Mouse (Mus musculus): ENCODE data around the gene Slc44a1. TPM values are rescaled to one million over a fixed set of nuclear protein-coding genes. Genes with fewer than 3 reads are reported as not detected.

The Slc44a1 gene
- polyA plus RNA-seq, 1 experiment from 2014 or later = 10.8 TPM

DNA sequence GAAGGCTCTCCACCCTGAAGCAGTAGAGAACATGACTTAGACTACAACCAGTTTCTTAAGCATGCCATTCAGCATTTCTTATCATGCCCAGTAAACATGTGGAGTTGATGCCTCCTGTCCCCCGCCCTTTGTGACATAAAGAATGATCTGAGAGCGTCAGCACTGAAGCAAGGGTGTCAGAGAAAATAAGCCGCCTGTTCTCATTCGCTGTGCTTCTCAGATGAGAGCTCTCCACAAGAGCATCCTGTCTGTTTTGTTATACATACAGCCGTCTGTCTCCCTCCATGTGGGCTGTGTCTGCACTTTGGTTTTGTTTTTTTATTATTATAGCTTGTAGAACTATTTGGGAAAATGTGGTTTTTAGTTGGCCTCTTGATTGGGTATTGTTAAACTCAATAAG lies 124.4 kb downstream of the Slc44a1 start:
- no peaks in the 10 kb centered on the region for H3K27me3 ChIP-seq (replicated peaks)
- 79% methylated on average over 5 of the region's 5 CpGs for WGBS
- no peak overlapping the region for H3K4me3 ChIP-seq (replicated peaks)

DNA sequence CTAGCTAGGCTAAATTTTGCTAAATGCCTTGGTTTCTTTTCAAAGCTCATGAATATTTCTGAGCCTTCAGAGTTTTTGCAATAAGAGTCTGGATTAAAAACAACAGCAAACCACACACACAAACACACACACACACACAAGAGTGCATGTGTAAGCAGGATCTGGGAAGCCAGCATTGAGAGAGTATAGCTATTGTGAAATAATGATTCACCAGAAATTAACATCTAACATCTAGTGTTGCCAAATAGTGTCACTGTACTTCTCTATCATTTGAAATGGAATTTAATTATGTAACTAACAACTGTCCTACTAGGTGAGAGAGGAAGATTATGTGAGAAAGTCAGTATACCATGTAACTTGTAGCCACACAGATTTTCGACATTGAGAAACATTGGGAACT lies 126.9 kb downstream of the Slc44a1 start:
- Histone ChIP-seq H3K9me3 (replicated peaks) (no peaks in the 10 kb centered on the region), H3K27me3 (replicated peaks) (no peaks in the 10 kb centered on the region), H3K4me2 (no peak overlapping the region), H3K9ac (replicated peaks) (no peak overlapping the region), H3K36me3 (peaks cover 9% of the 10 kb centered on the region), H3K27ac (replicated peaks) (no peak overlapping the region), H3K4me3 (replicated peaks) (no peak overlapping the region), H3K4me1 (no peaks in the 10 kb centered on the region)
- ATAC-seq (ENCODE audit: low FRiP score) = no peak
- WGBS = 95% methylated on average over 1 of the region's 1 CpGs

More for the DNA sequence above, 124.4 kb downstream of the Slc44a1 start:
- Histone ChIP-seq H3K9ac (replicated peaks) (no peak overlapping the region), H3K4me1 (no peaks in the 10 kb centered on the region), H3K9me3 (replicated peaks) (no peaks in the 10 kb centered on the region), H3K36me3 (peaks cover 15% of the 10 kb centered on the region), H3K27ac (replicated peaks) (no peak overlapping the region), H3K4me2 (no peak overlapping the region)
- no peak for ATAC-seq (ENCODE audit: low FRiP score)

DNA sequence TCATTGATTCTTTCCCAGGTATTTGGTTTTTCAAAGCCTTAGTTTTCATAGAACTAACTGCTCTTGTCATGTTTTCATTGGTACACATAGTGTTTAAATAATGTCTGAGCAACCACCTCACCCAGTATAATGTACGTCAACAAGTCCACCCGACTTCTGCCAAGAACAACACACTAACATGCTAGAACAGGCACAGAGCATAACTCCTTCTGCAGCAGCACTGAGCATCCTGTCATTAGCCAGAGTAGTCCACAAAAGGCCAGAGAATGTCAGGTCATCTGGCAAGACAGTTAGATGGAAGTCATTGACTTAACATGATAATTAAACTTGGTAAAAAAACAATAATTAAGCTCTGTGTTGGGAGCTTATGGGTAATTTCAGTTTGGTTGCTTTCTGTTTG lies 135.3 kb downstream of the Slc44a1 start:
- no peak overlapping the region for H3K4me2 ChIP-seq
- H3K4me3 ChIP-seq (replicated peaks) = no peak overlapping the region
- no peak overlapping the region for H3K9ac ChIP-seq (replicated peaks)
- H3K9me3 ChIP-seq (replicated peaks) = no peaks in the 10 kb centered on the region
- H3K27me3 ChIP-seq (replicated peaks) = no peaks in the 10 kb centered on the region
- H3K36me3 ChIP-seq = no peaks in the 10 kb centered on the region
- no peaks in the 10 kb centered on the region for H3K4me1 ChIP-seq
- WGBS = 83% methylated on average over 2 of the region's 2 CpGs
- ATAC-seq (ENCODE audit: low FRiP score) = no peak
- H3K27ac ChIP-seq (replicated peaks) = no peak overlapping the region

DNA sequence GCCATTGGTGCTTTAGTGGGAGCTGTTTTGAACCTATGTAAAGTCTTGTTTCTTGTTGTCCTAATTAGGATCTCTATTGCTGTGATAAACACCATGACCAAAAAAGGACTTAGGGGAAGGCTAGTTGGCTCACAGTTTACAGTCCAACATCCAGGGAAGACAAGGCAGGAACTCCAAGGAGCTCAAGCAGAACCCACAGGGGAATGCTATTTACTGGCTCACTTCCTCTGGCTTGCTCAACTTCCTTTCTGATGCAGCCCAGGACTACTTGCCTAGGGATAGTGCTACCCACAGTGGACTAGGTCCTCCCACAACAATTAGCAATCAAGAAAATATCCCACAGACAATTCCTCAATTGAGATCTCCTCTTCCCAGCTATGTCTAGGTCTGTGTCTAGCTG lies 147.5 kb downstream of the Slc44a1 start:
- Histone ChIP-seq H3K4me3 (replicated peaks) (no peak overlapping the region), H3K27ac (replicated peaks) (no peak overlapping the region), H3K9ac (replicated peaks) (no peak overlapping the region), H3K36me3 (no peaks in the 10 kb centered on the region), H3K4me2 (no peak overlapping the region), H3K4me1 (no peaks in the 10 kb centered on the region), H3K27me3 (replicated peaks) (no peaks in the 10 kb centered on the region), H3K9me3 (replicated peaks) (no peaks in the 10 kb centered on the region)
- no peak for ATAC-seq (ENCODE audit: low FRiP score)

DNA sequence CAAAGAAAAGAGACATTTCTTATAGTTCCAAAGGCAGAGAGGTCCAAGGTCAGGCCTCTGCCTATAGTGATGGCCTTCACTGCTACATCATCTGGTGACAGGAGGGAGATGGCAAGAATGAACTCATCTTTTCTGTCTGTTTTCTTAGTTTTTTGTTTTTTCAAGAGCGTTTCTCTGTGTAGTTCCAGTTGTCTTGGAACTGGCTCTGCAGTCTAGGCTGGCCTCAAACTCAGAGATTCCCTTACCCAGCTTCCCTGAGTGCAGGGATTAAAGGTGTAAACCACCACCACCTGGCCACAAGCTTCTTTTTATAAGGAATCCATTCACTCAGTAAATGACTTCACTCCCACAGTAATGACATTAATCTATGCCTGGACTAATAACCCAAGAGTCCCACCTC lies 148.7 kb downstream of the Slc44a1 start:
- H3K4me2 ChIP-seq = no peak overlapping the region
- no peak overlapping the region for H3K27ac ChIP-seq (replicated peaks)
- no peak overlapping the region for H3K9ac ChIP-seq (replicated peaks)
- no peak for ATAC-seq (ENCODE audit: low FRiP score)
- no peaks in the 10 kb centered on the region for H3K36me3 ChIP-seq
- WGBS = 86% methylated on average over 1 of the region's 1 CpGs
- H3K4me1 ChIP-seq = no peaks in the 10 kb centered on the region
- no peak overlapping the region for H3K4me3 ChIP-seq (replicated peaks)
- H3K9me3 ChIP-seq (replicated peaks) = no peaks in the 10 kb centered on the region
- H3K27me3 ChIP-seq (replicated peaks) = no peaks in the 10 kb centered on the region

DNA sequence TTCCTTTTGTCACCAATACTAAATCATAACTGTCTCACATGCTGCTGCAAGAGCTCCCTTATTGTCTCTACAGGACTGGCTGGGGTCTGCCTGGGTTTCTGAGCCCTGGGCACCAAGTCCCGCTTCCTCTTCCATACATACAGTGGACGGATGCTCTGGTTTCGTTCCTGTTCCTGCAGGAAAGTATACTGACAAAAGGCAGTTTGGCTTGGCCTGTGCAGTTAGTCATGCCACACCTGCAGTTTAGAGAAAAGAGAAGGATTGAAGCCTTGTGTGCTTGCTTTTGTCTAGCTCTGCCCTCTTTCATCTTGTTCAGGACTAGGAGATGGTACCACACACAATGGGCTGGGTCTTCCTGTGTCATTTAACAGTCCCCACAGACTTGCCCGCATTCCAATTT lies 149.3 kb downstream of the Slc44a1 start:
- no peak overlapping the region for H3K27ac ChIP-seq (replicated peaks)
- no peak overlapping the region for H3K9ac ChIP-seq (replicated peaks)
- no peak overlapping the region for H3K4me3 ChIP-seq (replicated peaks)
- no peaks in the 10 kb centered on the region for H3K9me3 ChIP-seq (replicated peaks)
- WGBS = 88% methylated on average over 4 of the region's 4 CpGs
- no peaks in the 10 kb centered on the region for H3K36me3 ChIP-seq
- H3K4me1 ChIP-seq = no peaks in the 10 kb centered on the region
- ATAC-seq (ENCODE audit: low FRiP score) = no peak
- no peaks in the 10 kb centered on the region for H3K27me3 ChIP-seq (replicated peaks)
- no peak overlapping the region for H3K4me2 ChIP-seq

DNA sequence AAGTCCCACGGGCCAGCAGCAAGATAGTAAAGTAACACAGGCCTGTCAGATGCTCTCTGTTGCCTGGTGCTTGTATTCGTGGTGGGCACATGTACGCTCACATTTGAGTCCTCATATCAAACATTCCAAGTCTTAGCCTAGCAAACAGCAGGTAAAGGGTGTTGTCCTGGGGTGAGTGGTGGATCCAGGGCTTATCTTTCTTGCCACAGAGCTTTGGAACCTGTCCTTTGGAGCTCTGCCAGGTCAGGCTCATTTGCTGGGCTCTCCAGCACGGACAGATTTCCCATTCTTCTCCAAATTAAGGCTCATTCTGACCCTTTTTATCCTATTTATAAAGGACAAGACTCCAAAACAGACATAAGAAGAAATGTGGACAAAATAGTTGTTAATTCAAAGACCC lies 149.9 kb downstream of the Slc44a1 start:
- WGBS = 76% methylated on average over 4 of the region's 4 CpGs
- ATAC-seq (ENCODE audit: low FRiP score) = no peak
- H3K9ac ChIP-seq (replicated peaks) = no peak overlapping the region

DNA sequence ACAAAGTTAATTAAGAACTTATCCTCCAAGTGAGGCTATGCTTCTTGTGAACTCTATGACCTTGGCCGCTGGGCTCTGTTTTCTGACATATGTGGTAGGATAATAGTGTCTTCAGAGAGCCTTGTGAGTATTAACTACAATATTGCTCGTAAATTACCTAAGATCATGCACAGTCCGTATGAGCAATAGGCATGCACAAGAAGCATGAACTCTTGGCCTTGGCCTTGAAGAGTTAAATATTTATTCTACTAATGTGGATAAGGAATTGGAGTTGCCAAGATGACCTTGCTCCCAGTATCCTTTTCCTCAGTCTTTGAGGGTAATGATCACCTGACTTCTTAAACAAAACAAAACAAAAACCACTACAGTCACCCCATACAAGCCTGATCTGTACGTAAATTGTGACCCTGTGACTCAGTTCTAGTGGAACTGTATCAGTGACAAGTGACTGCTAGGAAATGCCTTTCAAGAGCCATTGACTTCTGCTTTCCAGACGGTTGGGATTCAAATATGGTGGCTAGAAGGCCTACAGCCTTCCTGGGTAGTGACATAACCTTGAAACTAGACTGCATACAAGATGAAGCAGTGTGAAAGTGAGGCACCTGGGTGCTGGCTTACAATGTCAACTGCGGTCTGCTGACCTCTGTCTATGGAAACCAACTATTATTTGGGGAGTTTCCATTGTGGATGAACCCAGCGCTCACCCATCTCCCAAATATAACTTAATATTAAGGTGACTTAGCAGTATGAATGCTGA lies 150.7 kb downstream of the Slc44a1 start:
- WGBS = 92% methylated on average over 7 of the region's 7 CpGs
- Histone ChIP-seq H3K27ac (replicated peaks) (no peak overlapping the region), H3K4me1 (no peaks in the 10 kb centered on the region), H3K27me3 (replicated peaks) (no peaks in the 10 kb centered on the region), H3K4me3 (replicated peaks) (no peak overlapping the region), H3K36me3 (no peaks in the 10 kb centered on the region), H3K4me2 (no peak overlapping the region), H3K9me3 (replicated peaks) (no peaks in the 10 kb centered on the region), H3K9ac (replicated peaks) (no peak overlapping the region)
- ATAC-seq (ENCODE audit: low FRiP score) = no peak

More for the DNA sequence above, 149.9 kb downstream of the Slc44a1 start:
- Histone ChIP-seq H3K9me3 (replicated peaks) (no peaks in the 10 kb centered on the region), H3K27me3 (replicated peaks) (no peaks in the 10 kb centered on the region), H3K27ac (replicated peaks) (no peak overlapping the region), H3K4me1 (no peaks in the 10 kb centered on the region), H3K36me3 (no peaks in the 10 kb centered on the region), H3K4me3 (replicated peaks) (no peak overlapping the region), H3K4me2 (no peak overlapping the region)

DNA sequence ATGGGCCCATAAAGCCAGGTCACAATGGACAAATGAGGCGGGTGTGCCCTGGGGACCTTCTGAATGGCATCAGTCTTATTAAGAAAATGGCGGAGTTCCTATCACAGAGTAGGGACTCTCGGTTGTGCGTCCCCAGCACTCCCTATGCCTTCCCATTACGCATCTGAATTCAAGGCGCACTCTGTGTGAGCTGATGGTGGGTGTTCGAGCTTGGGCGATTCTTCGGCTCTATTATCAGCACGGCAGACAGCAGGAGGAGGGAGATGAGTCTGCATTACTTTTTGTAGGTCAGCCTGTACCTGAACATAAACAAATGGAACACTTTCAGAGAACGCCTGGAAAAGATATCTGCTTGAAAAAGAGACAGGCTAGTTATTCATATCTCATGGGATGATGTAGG lies 151.3 kb downstream of the Slc44a1 start:
- WGBS = 69% methylated on average over 11 of the region's 11 CpGs
- Histone ChIP-seq H3K9ac (replicated peaks) (no peak overlapping the region), H3K4me1 (no peaks in the 10 kb centered on the region), H3K27me3 (replicated peaks) (no peaks in the 10 kb centered on the region), H3K4me3 (replicated peaks) (no peak overlapping the region), H3K27ac (replicated peaks) (no peak overlapping the region), H3K9me3 (replicated peaks) (no peaks in the 10 kb centered on the region), H3K36me3 (no peaks in the 10 kb centered on the region), H3K4me2 (no peak overlapping the region)
- ATAC-seq (ENCODE audit: low FRiP score) = no peak; the same call in 1 of the 2 replicates

DNA sequence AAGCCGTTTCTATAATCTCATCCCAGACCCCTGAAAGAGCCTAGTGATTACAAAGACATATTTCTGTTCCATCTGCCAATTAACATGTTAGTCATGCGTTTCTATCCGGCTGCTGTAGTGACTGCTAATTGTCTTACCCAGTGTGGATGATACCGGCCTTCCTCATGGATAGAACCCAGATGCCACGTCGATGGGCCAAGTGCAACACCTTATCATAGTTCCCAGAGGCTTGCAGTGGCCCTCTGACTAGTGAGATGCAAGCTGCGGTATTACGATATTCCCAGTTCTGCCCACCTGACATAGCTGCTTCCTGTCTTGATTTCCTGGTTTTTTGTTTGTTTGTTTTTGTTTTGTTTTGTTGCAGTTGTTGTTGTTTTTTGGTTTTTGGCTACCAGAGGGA lies 151.7 kb downstream of the Slc44a1 start:
- no peaks in the 10 kb centered on the region for H3K4me1 ChIP-seq
- 56% methylated on average over 8 of the region's 8 CpGs for WGBS
- ATAC-seq (ENCODE audit: low FRiP score) = no peak
- H3K27me3 ChIP-seq (replicated peaks) = no peaks in the 10 kb centered on the region
- H3K4me3 ChIP-seq (replicated peaks) = no peak overlapping the region
- no peak overlapping the region for H3K27ac ChIP-seq (replicated peaks)
- no peak overlapping the region for H3K9ac ChIP-seq (replicated peaks)
- no peaks in the 10 kb centered on the region for H3K36me3 ChIP-seq
- H3K4me2 ChIP-seq = no peak overlapping the region
- H3K9me3 ChIP-seq (replicated peaks) = no peaks in the 10 kb centered on the region

DNA sequence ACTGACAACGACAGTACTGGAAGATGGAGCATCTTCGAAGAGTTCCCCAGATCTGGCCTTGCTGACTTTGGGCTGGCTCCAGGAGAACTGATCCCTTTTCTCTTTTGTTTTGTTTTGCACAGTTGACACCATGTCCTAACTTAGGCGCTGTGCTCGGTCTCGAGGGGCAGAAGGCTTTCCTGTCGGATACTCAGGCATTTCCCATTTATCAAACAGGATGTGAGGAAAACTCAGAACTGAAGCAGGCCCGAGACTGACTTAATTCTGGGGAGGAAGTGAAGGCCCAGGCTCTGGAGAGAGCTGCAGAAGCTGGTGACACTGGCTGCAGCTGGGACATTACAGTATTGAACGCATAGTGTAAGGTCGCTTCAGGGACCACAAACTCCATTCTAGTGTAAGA lies 152.2 kb downstream of the Slc44a1 start:
- H3K27ac ChIP-seq (replicated peaks) = no peak overlapping the region
- no peak for ATAC-seq (ENCODE audit: low FRiP score)
- H3K4me3 ChIP-seq (replicated peaks) = no peak overlapping the region
- H3K9ac ChIP-seq (replicated peaks) = no peak overlapping the region
- 76% methylated on average over 9 of the region's 9 CpGs for WGBS
- no peaks in the 10 kb centered on the region for H3K9me3 ChIP-seq (replicated peaks)
- no peaks in the 10 kb centered on the region for H3K27me3 ChIP-seq (replicated peaks)
- H3K4me1 ChIP-seq = no peaks in the 10 kb centered on the region
- no peak overlapping the region for H3K4me2 ChIP-seq
- no peaks in the 10 kb centered on the region for H3K36me3 ChIP-seq

DNA sequence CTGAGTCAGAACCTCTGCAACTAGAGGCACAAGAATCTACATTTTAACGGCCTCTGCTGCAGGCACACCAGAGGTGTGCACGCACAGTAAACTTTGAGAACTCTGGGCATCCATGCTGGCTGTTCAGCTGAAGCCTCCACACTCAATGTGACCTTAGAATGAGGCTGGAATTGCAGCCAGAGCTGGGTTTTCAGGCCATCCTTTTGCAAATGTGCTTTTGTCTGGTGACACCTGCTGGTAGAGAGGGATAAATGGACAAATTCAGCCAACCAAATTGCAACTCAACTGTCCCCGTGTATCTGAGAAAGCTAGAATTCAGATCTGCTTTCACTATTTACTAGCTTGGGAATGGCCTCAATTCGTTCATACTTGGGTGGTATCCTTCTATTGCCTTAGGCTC lies 154.0 kb downstream of the Slc44a1 start:
- ATAC-seq (ENCODE audit: low FRiP score) = peak; percentile 71
- no peaks in the 10 kb centered on the region for H3K36me3 ChIP-seq
- no peak overlapping the region for H3K27ac ChIP-seq (replicated peaks)

More for the DNA sequence above, 154.0 kb downstream of the Slc44a1 start:
- Histone ChIP-seq H3K4me3 (replicated peaks) (no peak overlapping the region), H3K9me3 (replicated peaks) (no peaks in the 10 kb centered on the region), H3K4me2 (no peak overlapping the region), H3K9ac (replicated peaks) (no peak overlapping the region), H3K27me3 (replicated peaks) (no peaks in the 10 kb centered on the region), H3K4me1 (no peaks in the 10 kb centered on the region)
- 29% methylated on average over 4 of the region's 4 CpGs for WGBS
